Mouse (Mus musculus) hindbrain, embryonic 12.5 days (tissue): Measurements from ENCODE around the gene Smap2. TPM values are rescaled to one million over a fixed set of nuclear protein-coding genes. Genes with fewer than 3 reads are reported as not detected.

ENCODE experiments used
- microRNA-seq: library from miRNA; unstranded; fragments of <30 nt; microRNA quantifications from one replicate; pipeline ENCODE4, GENCODE M21; 2017
- polyA plus RNA-seq: library from polyadenylated mRNA; unstranded; fragments of >200 nt; fragmentation: Nextera tagmentation; extraction: Ambion mirVana; gene quantifications from 2 replicates; pipeline ENCODE4 v1.2.1, GENCODE M21; 2016

Smap2 gene
- polyA plus RNA-seq, 1 experiment from 2014 or later = 36.2 TPM

Small RNA genes within 50 kb of the gene (microRNA-seq; reads per million reads assigned to microRNA genes)
- gene Mir7015 = not detected

Other genes starting within 250 kb of the Smap2 start
- 101 and 104 TPM in 2 replicates for gene Nfyc, start 185.7 kb downstream of the Smap2 start, polyA plus RNA-seq
- gene Rims3, start 162.4 kb downstream of the Smap2 start, polyA plus RNA-seq = 8.5 and 9.2 TPM in 2 replicates
- gene Exo5, start 92.2 kb downstream of the Smap2 start, polyA plus RNA-seq = 34.1 and 38.0 TPM in 2 replicates
- gene Zfp69, start 65.5 kb downstream of the Smap2 start, polyA plus RNA-seq = 10.1 and 10.6 TPM in 2 replicates
- 55.6 and 63.0 TPM in 2 replicates for gene Col9a2, start 22.1 kb upstream of the Smap2 start, polyA plus RNA-seq
- gene Zmpste24, start 81.0 kb upstream of the Smap2 start, polyA plus RNA-seq = 32.5 and 35.1 TPM in 2 replicates
- gene Tmco2, start 92.0 kb upstream of the Smap2 start, polyA plus RNA-seq = not detected in 2 replicates
- gene Rlf, start 197.8 kb upstream of the Smap2 start, polyA plus RNA-seq = 39.7 and 39.9 TPM in 2 replicates